Mouse (Mus musculus): Measurements from ENCODE around the gene Ppm1l. TPM values are rescaled to one million over a fixed set of nuclear protein-coding genes. Genes with fewer than 3 reads are reported as not detected.

Gene Ppm1l
- total RNA-seq, 2 experiments from 2014 or later: 35.7 to 38.6 TPM

DNA sequence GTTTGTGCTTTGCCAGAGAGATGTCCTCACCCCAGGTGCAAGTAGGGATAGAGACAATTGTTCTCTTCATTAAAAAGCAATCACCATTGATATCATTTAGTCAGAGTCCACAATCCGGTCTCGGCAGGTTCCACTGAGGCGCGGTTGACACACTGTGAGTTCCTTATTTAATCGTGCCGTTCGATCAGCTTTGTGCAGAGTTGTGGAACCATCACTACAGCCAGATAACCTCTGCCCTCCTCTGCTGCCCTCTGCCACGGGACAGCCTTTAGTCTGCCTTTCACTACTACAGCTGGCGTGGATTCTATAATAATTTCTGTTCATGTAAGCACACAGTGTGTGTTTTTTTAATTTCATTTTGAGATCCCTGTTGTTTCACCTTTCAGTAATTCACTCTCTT, 17.2 kb downstream of the Ppm1l start:
- DNase-seq: no peak

DNA sequence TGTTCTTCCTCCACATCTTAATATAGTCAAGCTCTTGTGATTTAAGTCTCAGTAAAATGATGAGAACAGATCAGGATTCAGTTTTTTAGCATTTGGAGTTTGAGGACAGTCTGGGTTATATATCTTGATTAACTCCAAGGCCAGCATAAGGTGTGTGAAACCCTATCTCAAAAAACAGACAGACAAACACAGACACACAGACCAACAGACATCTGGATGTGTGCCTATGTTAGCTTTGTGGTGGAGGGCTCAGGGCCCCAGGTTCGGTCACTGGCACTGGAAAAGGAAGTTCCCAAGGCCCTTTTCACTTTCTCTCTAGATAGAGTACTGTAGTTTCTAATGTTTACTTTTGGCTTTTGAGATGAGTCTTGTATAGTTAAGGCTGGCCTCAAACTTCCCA, 23.8 kb downstream of the Ppm1l start:
- no peak for DNase-seq

DNA sequence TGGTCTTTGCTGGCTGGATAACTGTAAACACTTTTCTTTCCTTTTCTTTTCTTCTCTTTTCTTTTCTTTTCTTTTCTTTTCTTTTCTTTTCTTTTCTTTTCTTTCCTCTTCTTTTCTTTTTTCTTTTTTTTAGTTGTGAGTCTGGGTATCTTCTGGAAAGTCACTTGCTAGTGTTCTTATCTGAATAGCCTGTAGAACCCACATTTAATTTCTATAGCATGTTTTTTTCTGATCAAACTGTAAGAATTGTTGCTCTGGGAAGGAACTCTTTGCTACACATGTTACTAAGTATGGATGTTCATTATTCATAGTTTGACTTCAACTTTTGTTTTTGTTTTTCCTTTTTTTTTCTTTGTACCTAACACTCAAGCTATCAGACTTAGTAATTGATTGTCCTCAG, 24.3 kb downstream of the Ppm1l start:
- DNase-seq: no peak

DNA sequence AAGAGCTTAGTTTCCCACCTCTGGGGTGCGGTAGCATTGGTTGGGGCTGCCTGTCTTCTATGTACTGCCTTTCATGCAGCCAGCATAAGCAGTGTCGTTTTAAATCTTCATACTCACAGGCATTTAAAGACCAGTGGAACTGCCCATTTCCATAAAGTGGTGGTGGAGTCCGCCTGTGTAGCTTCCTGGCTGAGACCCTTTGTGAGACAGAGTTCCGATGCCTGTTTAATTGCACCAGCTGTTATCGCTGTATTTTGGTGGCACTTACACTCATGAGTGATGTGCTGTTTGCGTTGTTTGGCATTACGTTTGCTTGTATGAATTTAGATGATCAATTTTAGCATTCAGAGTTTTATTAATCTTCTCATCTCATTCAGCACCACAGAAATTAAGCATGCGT, 24.9 kb downstream of the Ppm1l start:
- no peak for DNase-seq

DNA sequence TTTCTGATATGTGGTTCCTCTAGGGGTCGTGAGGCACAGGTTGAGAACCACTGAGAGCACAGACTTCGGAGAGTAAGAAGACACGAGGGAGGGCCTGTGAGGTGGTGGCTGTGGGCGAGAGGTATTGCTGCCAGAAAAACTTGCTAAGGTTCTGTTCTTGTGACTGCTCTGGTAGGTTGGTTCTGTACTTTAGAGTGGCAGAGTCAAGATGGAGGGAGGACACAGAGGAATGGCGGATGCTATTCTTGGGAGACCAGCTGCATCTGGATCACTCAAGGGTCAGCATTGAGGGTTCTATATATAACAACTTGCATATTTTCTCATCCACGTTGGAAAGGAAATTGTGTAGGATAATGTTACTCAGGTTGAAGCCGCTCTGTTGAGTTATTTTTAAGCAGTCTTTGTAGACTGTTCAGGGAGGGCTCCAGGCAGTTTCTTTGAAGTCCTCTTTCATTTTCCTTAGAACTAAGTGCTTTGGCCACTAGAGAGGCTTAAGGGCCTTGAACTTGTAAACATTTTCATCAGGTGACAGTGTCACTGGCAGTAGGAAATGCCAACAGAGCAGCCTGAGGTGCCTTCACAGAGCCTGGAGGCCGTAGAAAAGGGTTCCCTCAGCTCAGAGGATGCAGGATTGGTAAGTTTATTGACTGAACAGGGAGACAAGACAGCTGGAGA, 25.7 kb downstream of the Ppm1l start:
- DNase-seq: no peak

DNA sequence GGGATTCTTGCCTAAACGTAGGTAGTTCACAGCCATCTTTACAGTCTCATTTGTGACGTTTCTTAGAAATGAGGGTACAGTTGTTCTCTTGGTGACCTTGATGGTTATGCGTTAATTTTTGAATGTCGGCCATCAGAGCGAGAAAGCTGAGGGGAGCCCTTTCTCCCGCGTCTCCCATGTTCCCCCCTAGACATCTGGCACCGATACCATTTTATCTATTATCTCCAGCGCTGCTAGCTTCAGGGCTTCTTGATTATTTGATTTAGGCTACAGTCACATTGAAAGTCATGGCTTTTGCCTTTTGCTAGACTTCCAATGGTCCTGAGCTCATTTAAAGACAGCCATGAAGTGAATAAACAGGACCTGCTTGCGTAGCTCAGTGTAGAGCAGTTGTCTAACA, 26.5 kb downstream of the Ppm1l start:
- no peak for DNase-seq

DNA sequence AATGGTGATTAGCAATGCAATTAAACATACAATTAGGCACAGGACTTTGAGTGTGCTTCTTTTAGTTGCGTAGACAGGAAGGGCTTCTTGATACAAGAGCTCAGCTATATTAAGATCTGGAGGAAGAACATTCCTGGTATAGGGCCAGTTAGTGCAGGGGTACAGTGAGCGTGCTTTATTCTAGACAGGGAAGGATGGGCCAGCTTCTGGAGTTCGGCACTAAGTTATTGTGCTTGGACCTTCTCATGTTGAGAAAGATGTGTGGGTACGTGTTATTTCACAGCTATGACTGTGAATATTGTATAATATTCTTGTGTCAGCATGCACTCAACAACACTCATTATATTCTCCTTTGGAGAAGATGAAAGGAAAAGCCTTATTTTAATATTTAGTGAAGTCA, 29.9 kb downstream of the Ppm1l start:
- no peak for DNase-seq

DNA sequence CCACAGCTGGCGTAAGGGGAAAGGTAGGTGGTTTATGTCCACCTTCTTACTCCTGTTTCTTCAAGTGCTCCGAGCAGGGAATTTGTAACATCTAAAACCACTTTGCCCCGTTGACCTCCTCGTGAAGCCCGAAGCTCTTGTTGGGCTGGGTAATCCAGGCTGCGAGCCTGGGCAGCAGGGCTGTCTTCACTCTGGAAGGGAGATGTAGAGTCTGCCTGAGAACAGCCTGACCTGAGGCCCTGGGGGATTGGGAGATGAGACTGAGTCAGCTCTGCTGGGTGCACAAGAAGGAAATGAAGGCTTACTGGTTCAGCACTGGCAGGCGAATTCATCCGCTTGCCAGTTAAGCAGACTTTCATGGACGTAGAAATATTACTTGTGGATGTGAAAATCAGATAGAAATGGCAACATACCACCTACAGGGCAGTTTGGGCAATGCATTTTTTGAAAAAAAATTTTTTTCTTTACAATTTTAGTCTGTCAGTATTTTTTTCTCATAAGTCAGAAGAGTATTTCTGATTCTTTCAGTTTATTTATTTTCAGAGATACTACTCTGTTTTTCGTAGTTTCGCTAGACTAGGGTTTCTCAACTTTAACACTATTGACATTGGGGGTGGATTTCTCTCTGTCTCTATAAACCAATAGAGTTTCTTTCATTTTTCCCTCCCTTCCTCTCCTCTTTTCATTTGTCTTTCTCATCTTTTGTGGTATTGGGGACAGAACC, 31.7 kb downstream of the Ppm1l start:
- DNase-seq: no peak

DNA sequence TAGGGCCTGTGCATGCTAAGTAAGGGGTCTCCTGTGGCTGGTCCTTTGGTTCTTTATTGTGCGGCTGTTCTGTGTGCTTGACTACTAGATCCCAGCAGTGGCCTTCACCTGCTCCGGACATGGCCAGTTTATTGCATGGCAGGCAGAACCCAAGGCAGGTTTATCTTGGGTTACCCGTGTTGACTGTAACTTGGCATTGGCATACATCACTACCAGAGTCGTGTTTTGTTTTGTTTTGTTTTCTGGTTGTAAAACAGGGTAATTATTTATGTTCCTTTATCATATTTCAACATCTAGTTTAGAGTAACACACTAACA, 32.2 kb downstream of the Ppm1l start:
- DNase-seq: no peak

DNA sequence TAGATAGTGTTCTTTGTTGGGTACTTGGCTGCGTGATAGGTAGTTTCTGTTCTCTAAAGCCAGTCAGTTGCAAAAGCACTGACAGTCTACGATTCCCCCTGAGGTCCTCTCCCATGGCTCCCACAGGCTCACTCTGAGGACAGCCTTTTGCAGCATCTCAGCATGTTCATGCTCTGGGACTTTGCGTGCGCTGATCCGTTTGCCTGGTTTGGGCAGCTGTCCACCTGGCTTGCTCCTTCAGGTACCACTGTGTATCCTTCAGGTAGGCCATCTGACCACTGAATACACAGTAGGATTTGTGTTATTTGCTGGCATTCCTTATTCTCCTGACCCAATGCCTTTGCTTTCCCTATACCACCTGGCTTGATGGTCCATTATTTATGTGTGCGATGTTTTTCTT, 33.3 kb downstream of the Ppm1l start:
- no peak for DNase-seq

DNA sequence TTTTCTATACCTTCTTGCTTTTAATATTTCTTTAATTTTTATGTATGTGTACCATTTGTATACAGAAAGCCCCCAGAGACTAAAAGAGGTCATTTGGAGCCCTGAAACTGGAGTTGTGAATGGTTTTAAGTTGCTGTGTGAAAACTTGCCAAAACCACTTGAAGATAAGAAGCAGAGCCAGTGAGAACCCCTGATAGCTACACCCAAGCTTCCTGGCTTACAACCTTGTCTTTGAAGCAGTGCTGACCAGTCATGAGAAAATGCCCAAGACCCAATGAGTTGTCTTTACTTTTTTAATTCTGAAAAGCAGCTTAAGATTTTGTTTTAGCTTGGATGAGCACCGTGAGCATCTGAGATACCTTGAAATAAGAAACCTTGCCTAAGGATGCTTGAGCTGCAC, 35.5 kb downstream of the Ppm1l start:
- no peak for DNase-seq

DNA sequence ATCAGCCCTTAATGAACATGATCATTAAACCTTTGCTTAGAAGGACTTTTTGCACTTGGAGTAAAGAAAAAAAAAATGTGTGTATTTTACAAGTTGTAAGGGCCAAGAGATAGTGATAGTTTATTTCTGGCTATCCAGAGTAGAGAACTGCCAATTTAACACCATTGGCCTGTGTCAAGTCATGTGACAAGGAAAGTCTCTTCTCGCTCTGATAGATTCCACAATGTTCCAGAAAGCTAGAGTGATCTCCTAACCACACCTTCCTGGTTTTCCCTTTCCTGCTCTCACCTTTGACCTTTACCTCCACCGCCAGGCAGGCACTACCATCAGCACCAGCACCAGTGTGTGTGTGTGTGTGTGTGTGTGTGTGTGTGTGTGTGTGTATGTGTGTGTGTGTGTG, 38.0 kb downstream of the Ppm1l start:
- no peak for DNase-seq

DNA sequence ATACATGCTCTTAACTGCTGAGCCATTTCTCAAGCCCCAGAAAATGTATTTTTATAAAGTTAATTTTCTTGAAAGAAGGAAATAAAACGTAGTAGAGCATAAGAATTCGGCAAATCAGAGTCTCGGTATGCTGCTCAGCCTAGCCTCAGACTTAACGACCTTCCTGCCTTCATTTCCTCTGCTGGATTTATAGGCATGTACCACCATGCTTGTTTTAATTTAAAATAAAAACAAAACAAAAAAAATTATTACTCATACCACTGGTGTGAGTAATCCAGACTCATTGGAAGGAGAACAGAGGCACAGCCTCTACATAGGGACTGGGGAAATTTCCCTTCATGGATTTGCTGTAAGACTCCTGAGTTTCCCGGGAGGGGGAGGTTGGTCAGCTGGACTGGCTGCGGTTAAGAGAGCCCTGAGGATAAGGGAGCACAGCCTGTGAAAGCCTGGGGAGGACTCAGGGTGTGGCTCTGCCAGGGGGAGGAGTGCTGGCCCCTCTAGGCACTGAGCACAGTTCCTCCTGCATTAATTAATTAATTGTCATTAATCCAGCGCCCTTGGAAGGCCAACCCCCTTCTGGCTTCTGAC, 39.5 kb downstream of the Ppm1l start:
- DNase-seq: no peak

DNA sequence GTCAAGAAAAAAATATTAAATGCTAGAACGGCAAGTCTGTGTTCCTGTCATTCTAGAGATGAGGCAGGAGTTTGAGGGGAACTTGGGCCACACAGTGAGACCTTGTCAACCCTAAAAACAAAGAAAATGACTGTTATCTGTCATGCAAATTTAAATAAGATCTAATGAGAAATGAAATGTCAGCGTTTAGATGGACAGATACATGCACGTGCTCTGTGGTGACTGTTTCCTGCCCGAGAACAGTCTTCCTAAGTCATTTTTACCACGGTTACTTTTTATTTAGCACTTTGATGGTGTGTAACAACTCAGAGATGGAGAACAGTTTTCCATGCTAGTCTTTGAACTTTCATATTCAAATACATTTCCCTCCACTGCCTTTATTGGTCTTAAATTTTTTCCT, 40.1 kb downstream of the Ppm1l start:
- no peak for DNase-seq

DNA sequence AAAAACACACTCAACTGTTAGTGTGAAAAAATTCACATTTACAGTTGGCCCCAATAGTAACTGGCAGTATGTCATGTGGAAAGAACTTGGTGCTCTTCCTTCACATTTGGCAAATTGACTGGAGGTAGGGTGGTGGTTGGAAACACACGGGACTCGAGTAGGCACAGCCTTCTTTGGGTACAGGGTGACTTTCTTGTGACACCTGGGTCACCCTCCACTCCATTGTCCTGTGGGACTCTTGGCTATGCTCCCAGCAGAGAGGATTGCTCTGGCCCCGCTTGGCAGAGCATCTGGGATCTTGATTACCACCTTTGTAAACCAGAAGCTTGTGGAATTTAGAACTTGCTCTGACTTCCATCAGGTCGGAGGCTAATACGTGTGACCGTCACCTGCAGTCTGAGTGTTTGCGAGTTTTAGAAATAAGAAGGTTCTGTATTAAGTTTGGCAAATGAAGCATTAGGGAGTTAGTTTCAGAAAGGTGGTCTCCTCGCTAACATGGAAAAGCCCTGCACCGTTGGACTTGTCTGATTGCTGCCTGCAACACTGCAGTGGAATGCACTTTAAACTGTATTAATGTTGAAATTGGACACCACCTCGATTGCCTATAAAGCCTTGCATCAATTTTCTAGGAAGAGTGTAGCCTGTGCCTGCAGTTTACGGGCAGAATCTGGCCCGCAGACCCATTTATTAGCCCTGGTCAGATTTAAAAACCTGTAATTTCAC, 41.4 kb downstream of the Ppm1l start:
- DNase-seq: no peak

DNA sequence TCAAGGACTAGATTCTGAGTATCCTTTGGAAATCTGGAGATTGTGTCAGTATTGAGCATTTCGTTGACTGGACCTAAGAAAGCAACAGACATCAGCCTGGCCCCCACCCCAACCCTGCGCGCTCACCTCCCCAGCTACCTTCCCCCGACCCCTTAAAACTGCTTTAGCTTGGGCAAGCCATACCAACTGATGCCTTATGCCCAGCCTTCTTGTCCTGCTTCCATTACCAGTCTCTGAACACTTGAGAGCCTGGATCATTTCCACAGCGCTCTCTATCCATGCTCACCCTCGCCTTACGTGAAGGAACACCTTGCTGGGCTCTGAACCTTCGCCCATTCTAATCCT, 41.9 kb downstream of the Ppm1l start:
- no peak for DNase-seq

DNA sequence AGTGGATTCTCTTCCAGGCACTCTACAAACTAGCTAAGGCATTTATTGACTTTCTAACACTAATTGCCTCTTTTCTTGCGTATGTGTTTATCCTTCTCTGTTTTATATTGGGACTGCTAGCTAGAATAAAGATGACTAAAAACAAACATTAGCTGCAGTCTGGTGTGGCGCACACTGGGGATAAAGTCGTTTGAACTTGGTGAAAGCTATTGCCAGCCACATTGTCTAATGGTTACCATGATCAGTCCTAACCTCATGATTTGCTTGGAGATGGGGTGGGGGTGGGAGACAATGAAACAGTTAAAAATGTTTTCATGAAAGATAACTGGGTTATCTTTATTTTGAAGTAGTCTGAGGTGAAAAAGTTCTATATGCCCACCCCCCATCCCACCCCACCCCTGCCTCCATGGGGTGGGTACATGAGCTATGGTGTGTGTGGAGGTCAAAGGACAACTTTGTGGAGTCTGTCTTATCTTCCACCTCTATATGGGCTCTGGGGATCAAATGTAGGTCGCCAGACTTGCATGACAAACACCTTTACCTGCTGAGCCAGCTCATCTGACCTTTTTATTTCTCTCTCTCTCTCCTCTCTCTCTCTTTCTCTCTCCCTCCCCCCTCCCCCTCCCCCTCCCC, 43.7 kb downstream of the Ppm1l start:
- no peak for DNase-seq

DNA sequence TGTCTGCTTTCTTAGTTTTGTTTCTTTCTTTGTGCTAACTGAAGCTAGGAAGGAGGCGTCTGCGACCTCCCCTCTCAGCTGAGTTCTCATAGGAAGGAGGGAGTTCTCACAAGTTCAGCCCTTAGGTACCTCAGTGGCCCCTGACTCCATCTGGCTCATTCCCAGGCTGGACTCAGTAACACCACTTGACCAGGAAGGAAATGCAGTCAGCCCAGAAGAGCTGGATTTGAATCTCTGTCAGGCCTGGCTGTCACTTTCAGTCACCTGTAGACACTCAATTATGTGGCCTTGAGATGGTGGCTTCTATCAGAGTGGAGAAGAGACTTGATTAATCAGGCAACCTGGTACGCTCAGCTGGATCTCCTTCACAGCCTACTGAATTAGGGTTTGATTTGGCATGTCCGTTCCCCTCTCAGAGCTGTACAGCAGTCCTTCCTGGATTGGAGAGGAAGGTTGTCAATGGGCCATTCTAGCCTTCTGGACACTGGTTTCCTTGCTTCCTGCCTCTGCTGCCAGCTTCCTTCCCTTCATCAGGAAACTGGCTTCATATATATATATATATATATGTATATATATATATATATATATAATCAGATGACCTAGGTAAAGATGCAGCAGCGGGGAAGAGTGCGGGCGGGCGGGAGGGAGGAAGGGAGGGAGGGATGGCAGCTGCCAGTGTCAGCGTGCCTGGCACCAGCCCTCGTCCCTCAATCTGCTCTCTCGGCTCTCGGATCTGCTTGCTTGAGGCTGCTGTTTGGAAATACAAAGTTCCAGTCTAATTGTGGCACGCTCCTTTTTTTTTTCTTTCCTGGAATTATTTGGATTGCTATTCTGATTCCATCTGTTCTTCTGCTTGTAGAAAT, 45.1 kb downstream of the Ppm1l start:
- DNase-seq: no peak

DNA sequence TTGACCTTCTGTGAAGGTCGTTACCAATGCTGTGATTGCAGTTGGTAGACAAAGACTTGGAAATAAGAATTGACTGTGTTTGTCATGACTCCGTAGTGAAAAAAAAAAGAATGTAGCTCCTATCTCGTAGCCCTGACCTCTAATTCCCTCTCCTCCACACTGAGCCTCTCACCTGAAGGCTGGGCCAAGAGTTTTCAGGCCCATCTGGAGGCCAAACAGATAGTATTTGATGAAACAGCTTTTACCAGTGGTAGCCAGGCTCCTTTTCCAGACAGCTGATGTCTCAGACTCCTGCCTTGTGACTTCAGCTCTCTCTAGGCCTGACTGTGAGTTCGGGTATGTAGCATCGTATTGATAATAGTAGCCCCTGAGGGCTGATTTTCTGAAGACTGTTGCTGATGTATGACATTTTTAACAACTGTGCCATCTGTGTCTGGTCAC, 45.7 kb downstream of the Ppm1l start:
- no peak for DNase-seq

DNA sequence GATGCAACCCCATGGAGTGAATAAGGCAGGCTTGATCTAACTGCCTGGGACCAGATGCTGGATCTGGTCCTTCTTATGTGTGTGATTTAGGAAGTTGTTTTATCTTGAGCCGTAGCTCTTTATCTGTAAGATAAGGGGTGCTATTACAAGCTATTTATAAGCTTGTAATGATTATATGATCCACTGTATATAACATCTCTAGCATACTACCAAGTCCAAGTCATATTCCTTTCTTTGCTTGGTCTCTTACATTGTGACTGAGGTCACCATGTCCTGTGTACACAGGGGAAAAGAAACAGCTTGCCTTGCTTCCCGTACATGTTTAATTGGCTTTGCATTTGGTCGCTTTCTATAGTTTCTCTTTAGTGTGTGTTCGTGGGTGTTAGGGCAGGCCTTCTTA, 46.2 kb downstream of the Ppm1l start:
- no peak for DNase-seq

DNA sequence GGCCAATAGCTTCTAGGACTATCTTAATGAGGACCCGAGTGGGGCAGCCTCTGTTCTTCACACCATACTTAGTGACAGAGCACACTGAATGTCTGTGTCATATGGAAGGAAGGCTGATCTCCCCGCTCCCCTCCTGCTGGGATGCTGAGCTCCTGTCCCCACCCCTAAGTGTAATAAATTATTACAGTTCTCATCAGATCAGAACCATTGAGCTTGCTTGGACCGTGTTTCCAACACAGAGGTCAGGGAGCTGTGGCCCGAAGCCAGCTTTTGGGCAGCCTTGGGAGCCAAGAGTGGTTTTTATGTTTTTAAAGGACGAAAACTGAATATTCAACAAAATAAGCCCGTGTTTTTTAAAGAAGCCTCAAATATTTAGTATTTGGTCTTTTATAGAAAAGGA, 47.5 kb downstream of the Ppm1l start:
- no peak for DNase-seq

DNA sequence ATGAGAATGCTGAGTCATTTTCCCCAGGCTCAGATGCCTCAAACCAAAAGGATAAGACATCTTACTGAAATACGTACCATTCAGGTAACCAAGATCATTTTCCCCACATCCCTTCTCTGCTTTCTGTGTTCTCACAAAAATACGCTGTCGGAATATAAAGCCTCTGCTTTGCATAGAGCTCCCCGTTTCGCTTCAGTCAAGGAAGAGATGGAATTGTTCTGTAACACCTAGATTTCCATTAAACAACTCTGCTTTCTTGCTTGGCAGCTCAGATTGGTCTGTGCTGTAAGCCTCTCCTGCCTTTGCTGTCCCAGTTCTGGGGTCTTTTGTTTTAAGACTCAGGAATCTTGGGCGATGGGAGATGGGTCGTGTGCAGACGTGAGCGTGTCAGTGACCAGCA, 51.3 kb downstream of the Ppm1l start:
- DNase-seq: no peak
